Mouse (Mus musculus): Measurements from ENCODE around the gene Pde4b.

- TF ChIP-seq CTCF (conservative IDR thresholded peaks at IDR 0.05; ENCODE audit: insufficient read depth, insufficient read length, low read depth, low read length) (no peak), POLR2A (IDR thresholded peaks at IDR 0.05; ENCODE audit: low read depth, low read length) (no peak)
Measured at GRCm38 (mm10) chr4:102563273-102563855, 476.0 kb downstream of the Pde4b start.

Data from kidney, adult 2 months (tissue).